Mouse (Mus musculus) embryonic fibroblast, embryonic 13.5 days (primary cell): ENCODE measurements around the gene Pygm.

ENCODE experiments used
- CTCF ChIP-seq: IDR thresholded peaks from 2 replicates; pipeline ENCODE4 v1.5.1; 2011; ENCODE audit warnings: mild to moderate bottlenecking, control low read depth, low read length, moderate library complexity, borderline replicate concordance; ENCODE audit not compliant: insufficient read depth
- POLR2A ChIP-seq: IDR thresholded peaks from 2 replicates; pipeline ENCODE4 v1.6.1; 2011; ENCODE audit warnings: low read depth, mild to moderate bottlenecking, control low read depth, low read length, moderate library complexity

GRCm38 (mm10) chr19:6416894-6417761 is 32.9 kb downstream of the Pygm start:
- TF ChIP-seq POLR2A: no peak
- no peak for TF ChIP-seq CTCF
